Mouse (Mus musculus): ENCODE data around the gene Iqca. TPM values are rescaled to one million over a fixed set of nuclear protein-coding genes. Genes with fewer than 3 reads are reported as not detected.

Gene Iqca
- polyA plus RNA-seq, 1 experiment = 0.52 TPM

- DNase-seq (ENCODE audit: low read depth) = peak; percentile 42
- TF ChIP-seq CTCF (IDR thresholded peaks at IDR 0.05; ENCODE audit: borderline replicate concordance, extremely low read depth, insufficient read depth, insufficient read length) = no peak
- TF ChIP-seq POLR2A (IDR thresholded peaks at IDR 0.05; ENCODE audit: borderline replicate concordance, extremely low read depth, insufficient read depth, insufficient read length, poor library complexity, severe bottlenecking) = no peak
Measured at GRCm38 (mm10) chr1:90100360-90101232, 52.6 kb downstream of the Iqca start.

- DNase-seq (ENCODE audit: low read depth) = no peak
- no peak for TF ChIP-seq CTCF (IDR thresholded peaks at IDR 0.05; ENCODE audit: borderline replicate concordance, extremely low read depth, insufficient read depth, insufficient read length)
- no peak for TF ChIP-seq POLR2A (IDR thresholded peaks at IDR 0.05; ENCODE audit: borderline replicate concordance, extremely low read depth, insufficient read depth, insufficient read length, poor library complexity, severe bottlenecking)
Measured at GRCm38 (mm10) chr1:90092816-90093493, 60.2 kb downstream of the Iqca start.

GRCm38 (mm10) chr1:90088192-90088990 lies 64.8 kb downstream of the Iqca start:
- DNase-seq (ENCODE audit: low read depth) = peak; percentile 41

GRCm38 (mm10) chr1:90086461-90086860 lies 66.7 kb downstream of the Iqca start:
- TF ChIP-seq CTCF (IDR thresholded peaks at IDR 0.05; ENCODE audit: borderline replicate concordance, extremely low read depth, insufficient read depth, insufficient read length) (no peak), POLR2A (IDR thresholded peaks at IDR 0.05; ENCODE audit: borderline replicate concordance, extremely low read depth, insufficient read depth, insufficient read length, poor library complexity, severe bottlenecking) (no peak)

More at GRCm38 (mm10) chr1:90088192-90088990, 64.8 kb downstream of the Iqca start:
- no peak for TF ChIP-seq POLR2A (IDR thresholded peaks at IDR 0.05; ENCODE audit: borderline replicate concordance, extremely low read depth, insufficient read depth, insufficient read length, poor library complexity, severe bottlenecking)
- no peak for TF ChIP-seq CTCF (IDR thresholded peaks at IDR 0.05; ENCODE audit: borderline replicate concordance, extremely low read depth, insufficient read depth, insufficient read length)

GRCm38 (mm10) chr1:90085526-90086157 lies 67.6 kb downstream of the Iqca start:
- peak; percentile 76 for DNase-seq (ENCODE audit: low read depth)
- TF ChIP-seq CTCF (IDR thresholded peaks at IDR 0.05; ENCODE audit: borderline replicate concordance, extremely low read depth, insufficient read depth, insufficient read length) (no peak), POLR2A (IDR thresholded peaks at IDR 0.05; ENCODE audit: borderline replicate concordance, extremely low read depth, insufficient read depth, insufficient read length, poor library complexity, severe bottlenecking) (no peak)

More at GRCm38 (mm10) chr1:90086461-90086860, 66.7 kb downstream of the Iqca start:
- no peak for DNase-seq (ENCODE audit: low read depth)

- no peak for DNase-seq (ENCODE audit: low read depth)
- TF ChIP-seq CTCF (IDR thresholded peaks at IDR 0.05; ENCODE audit: borderline replicate concordance, extremely low read depth, insufficient read depth, insufficient read length) (no peak), POLR2A (IDR thresholded peaks at IDR 0.05; ENCODE audit: borderline replicate concordance, extremely low read depth, insufficient read depth, insufficient read length, poor library complexity, severe bottlenecking) (no peak)
Measured at GRCm38 (mm10) chr1:90076291-90076690, 76.9 kb downstream of the Iqca start.

GRCm38 (mm10) chr1:90074779-90075178 lies 78.4 kb downstream of the Iqca start:
- TF ChIP-seq CTCF (IDR thresholded peaks at IDR 0.05; ENCODE audit: borderline replicate concordance, extremely low read depth, insufficient read depth, insufficient read length) (no peak), POLR2A (IDR thresholded peaks at IDR 0.05; ENCODE audit: borderline replicate concordance, extremely low read depth, insufficient read depth, insufficient read length, poor library complexity, severe bottlenecking) (no peak)
- peak; percentile 65 for DNase-seq (ENCODE audit: low read depth)

GRCm38 (mm10) chr1:90071812-90072580 lies 81.2 kb downstream of the Iqca start:
- no peak for TF ChIP-seq POLR2A (IDR thresholded peaks at IDR 0.05; ENCODE audit: borderline replicate concordance, extremely low read depth, insufficient read depth, insufficient read length, poor library complexity, severe bottlenecking)
- TF ChIP-seq CTCF (IDR thresholded peaks at IDR 0.05; ENCODE audit: borderline replicate concordance, extremely low read depth, insufficient read depth, insufficient read length) = no peak
- peak; percentile 59 for DNase-seq (ENCODE audit: low read depth)

GRCm38 (mm10) chr1:90060599-90060998 lies 92.6 kb downstream of the Iqca start:
- peak; percentile 72; the same call in 1 of the 2 replicates for TF ChIP-seq CTCF (IDR thresholded peaks at IDR 0.05; ENCODE audit: borderline replicate concordance, extremely low read depth, insufficient read depth, insufficient read length)
- no peak for TF ChIP-seq POLR2A (IDR thresholded peaks at IDR 0.05; ENCODE audit: borderline replicate concordance, extremely low read depth, insufficient read depth, insufficient read length, poor library complexity, severe bottlenecking)
- DNase-seq (ENCODE audit: low read depth) = peak; percentile 83

GRCm38 (mm10) chr1:90060054-90060453 lies 93.1 kb downstream of the Iqca start:
- no peak for DNase-seq (ENCODE audit: low read depth)
- TF ChIP-seq POLR2A (IDR thresholded peaks at IDR 0.05; ENCODE audit: borderline replicate concordance, extremely low read depth, insufficient read depth, insufficient read length, poor library complexity, severe bottlenecking) = no peak
- no peak for TF ChIP-seq CTCF (IDR thresholded peaks at IDR 0.05; ENCODE audit: borderline replicate concordance, extremely low read depth, insufficient read depth, insufficient read length)

All from brain, embryonic 14.5 days (tissue).